Mouse (Mus musculus): ENCODE measurements around the gene Rad21l.

The Rad21l gene

GRCm38 (mm10) chr2:151668433-151668832 is at the start of gene Rad21l:
Rad21l (minus strand) TSS chr2:151668533.
- DNase-seq = no peak

GRCm38 (mm10) chr2:151716318-151717055 is 48.2 kb upstream of the Rad21l start:
- DNase-seq = no peak

GRCm38 (mm10) chr2:151715526-151715925 is 47.2 kb upstream of the Rad21l start:
- DNase-seq = no peak

GRCm38 (mm10) chr2:151712647-151713046 is 44.3 kb upstream of the Rad21l start:
- DNase-seq = no peak

- no peak for DNase-seq
Observed at GRCm38 (mm10) chr2:151702851-151703190, 34.5 kb upstream of the Rad21l start.

GRCm38 (mm10) chr2:151702146-151702850 is 34.0 kb upstream of the Rad21l start:
- DNase-seq = peak; percentile 33

GRCm38 (mm10) chr2:151701231-151702145 is 33.2 kb upstream of the Rad21l start, which contains the start of gene Tmem74b:
Tmem74b (plus strand) TSS chr2:151702008.
- DNase-seq = no peak

- DNase-seq = no peak
Observed at GRCm38 (mm10) chr2:151682976-151683375, 14.6 kb upstream of the Rad21l start.

GRCm38 (mm10) chr2:151682357-151682756 is 14.0 kb upstream of the Rad21l start:
- DNase-seq = no peak

GRCm38 (mm10) chr2:151676234-151676633 is 7.9 kb upstream of the Rad21l start:
- DNase-seq = no peak

GRCm38 (mm10) chr2:151670968-151671329 is 2.6 kb upstream of the Rad21l start:
- no peak for DNase-seq

GRCm38 (mm10) chr2:151670026-151670967 is 2.0 kb upstream of the Rad21l start:
- no peak for DNase-seq

GRCm38 (mm10) chr2:151652053-151652452 is 16.3 kb downstream of the Rad21l start:
- no peak for DNase-seq

GRCm38 (mm10) chr2:151636015-151636402 is 32.3 kb downstream of the Rad21l start:
- DNase-seq = no peak

GRCm38 (mm10) chr2:151635362-151636014 is 32.8 kb downstream of the Rad21l start:
- DNase-seq = no peak

- DNase-seq = no peak
Observed at GRCm38 (mm10) chr2:151634903-151635302, 33.4 kb downstream of the Rad21l start.

- no peak for DNase-seq
Observed at GRCm38 (mm10) chr2:151632982-151633381, 35.4 kb downstream of the Rad21l start.

GRCm38 (mm10) chr2:151632159-151632814 is 36.0 kb downstream of the Rad21l start, which contains the start of gene Snph:
Snph (minus strand) TSS chr2:151632593.
- peak; percentile 86 for DNase-seq

GRCm38 (mm10) chr2:151631406-151632158 is 36.8 kb downstream of the Rad21l start:
- no peak for DNase-seq

GRCm38 (mm10) chr2:151629310-151629709 is 39.0 kb downstream of the Rad21l start:
- DNase-seq = no peak
